ENCODE assay signal across 23 mouse cellular contexts in the genomic region with DNA sequence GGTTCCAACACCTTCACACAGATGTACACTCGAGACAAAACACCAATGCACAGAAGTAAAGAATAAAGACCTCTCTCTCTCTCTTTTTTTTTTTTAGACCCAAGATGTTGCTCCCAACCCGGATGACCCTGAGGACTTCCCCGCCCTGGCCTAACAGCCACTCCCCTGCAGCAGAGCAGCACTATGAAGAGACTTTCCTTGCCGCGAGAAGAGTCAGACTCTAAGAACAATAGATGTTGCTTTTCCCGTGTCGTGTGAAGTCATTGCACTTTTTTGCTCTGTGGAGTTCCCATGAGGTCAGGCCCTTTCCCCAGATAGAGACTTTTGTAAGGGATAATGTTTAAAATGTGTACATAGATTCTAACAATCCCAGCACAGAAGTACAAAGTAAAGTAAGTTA.
"Had no signal": no experiment of that assay in that cellular context is flagged by ENCODE, and none has a peak within 500 bp of the region (broad histone marks: within the 10 kb centered on the region; RNA-seq: fewer than 3 reads in every experiment).

No protein-coding gene starts in this region.

- H3K4me3 ChIP-seq: gastrocnemius, adult 2 months; heart, adult 2 months; heart, embryonic 10.5 days; heart, embryonic 12.5 days; hindbrain, embryonic 13.5 days; hindbrain, embryonic 15.5 days; kidney, embryonic 15.5 days; layer of hippocampus, adult 2 months; left cerebral cortex, adult 2 months; limb, embryonic 10.5 days; limb, embryonic 12.5 days; liver, embryonic 12.5 days had no signal

- H3K9me3 ChIP-seq: heart, embryonic 10.5 days; heart, embryonic 12.5 days; hindbrain, embryonic 13.5 days; hindbrain, embryonic 15.5 days; kidney, embryonic 15.5 days; limb, embryonic 10.5 days; limb, embryonic 12.5 days; liver, embryonic 12.5 days had no signal

- DNase-seq: gastrocnemius, postnatal 10 days; gastrocnemius, postnatal 25 days; heart, adult 2 months; heart, postnatal 10 days; kidney, adult 11 months; kidney, adult 2 months; kidney, adult 9 months; kidney, postnatal 14 days; kidney, postnatal 4 days had no signal

- H3K9ac ChIP-seq: heart, embryonic 12.5 days; hindbrain, embryonic 13.5 days; hindbrain, embryonic 15.5 days; kidney, embryonic 15.5 days; limb, embryonic 12.5 days; liver, embryonic 12.5 days; liver, embryonic 14.5 days had no signal

- H3K27ac ChIP-seq: gastrocnemius, adult 2 months; heart, adult 2 months; heart, embryonic 10.5 days; hindbrain, embryonic 13.5 days; hindbrain, embryonic 15.5 days; hindbrain, postnatal 0 days; kidney, embryonic 15.5 days; kidney, postnatal 0 days; layer of hippocampus, adult 2 months; left cerebral cortex, adult 2 months; limb, embryonic 10.5 days; limb, embryonic 12.5 days; liver, embryonic 12.5 days; liver, embryonic 14.5 days had no signal

- H3K4me1 ChIP-seq: hindbrain, embryonic 13.5 days; hindbrain, embryonic 15.5 days; kidney, embryonic 15.5 days; limb, embryonic 10.5 days; limb, embryonic 12.5 days; liver, embryonic 12.5 days had no signal
